Mouse (Mus musculus): ENCODE measurements around the gene Zyg11a.

DNA sequence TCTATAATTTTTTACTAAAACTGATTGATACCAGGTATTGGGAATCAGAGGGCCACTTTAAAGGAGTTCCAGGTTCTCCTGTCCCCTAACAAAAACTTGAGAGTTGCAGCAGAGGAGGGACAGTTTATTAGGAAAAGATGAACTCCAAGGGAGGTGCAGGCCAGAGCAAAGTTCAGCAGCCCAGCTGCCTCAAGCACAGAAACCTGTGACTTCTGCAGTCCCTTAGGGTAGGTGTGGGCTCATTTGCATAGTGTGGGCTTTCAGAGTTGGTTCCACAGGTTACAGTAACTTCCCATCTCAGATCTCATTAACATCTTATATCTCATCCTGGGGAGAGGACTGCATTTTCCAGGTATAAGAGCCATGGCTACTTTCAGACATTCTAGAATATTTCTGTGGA is 74.1 kb downstream of the Zyg11a start:
- TF ChIP-seq CTCF (IDR thresholded peaks at IDR 0.05; ENCODE audit: borderline replicate concordance, insufficient read depth, low read depth, low read length) (no peak), POLR2A (IDR thresholded peaks at IDR 0.05; ENCODE audit: borderline replicate concordance, insufficient read depth, low read length) (no peak)
